Mouse (Mus musculus) CD4-positive, CD25-positive, alpha-beta regulatory T cell, adult 2 months (primary cell): ENCODE results near the gene Mmp25.

ENCODE experiments used
- DNase-seq: peaks from one replicate; pipeline ENCODE4 v3.0.0-alpha.2; 2012; ENCODE audit warnings: low read depth, low spot score

Gene Mmp25

GRCm38 (mm10) chr17:23664556-23665021 is 19.5 kb upstream of the Mmp25 start:
- DNase-seq: peak; percentile 67

- DNase-seq: peak; percentile 59
Measured at GRCm38 (mm10) chr17:23661526-23661925, 16.4 kb upstream of the Mmp25 start.

- DNase-seq: no peak
Measured at GRCm38 (mm10) chr17:23660876-23661200, 15.8 kb upstream of the Mmp25 start.

- peak; percentile 76 for DNase-seq
Measured at GRCm38 (mm10) chr17:23660117-23660875, 15.2 kb upstream of the Mmp25 start, which contains the start of gene Bicdl2. Gene Bicdl2 (plus strand): TSS chr17:23660506.

GRCm38 (mm10) chr17:23658450-23658849 is 13.4 kb upstream of the Mmp25 start:
- DNase-seq: no peak

- DNase-seq: no peak
Measured at GRCm38 (mm10) chr17:23654410-23654809, 9.3 kb upstream of the Mmp25 start.

GRCm38 (mm10) chr17:23654001-23654400 is 8.9 kb upstream of the Mmp25 start:
- DNase-seq: no peak

- no peak for DNase-seq
Measured at GRCm38 (mm10) chr17:23653324-23653723, 8.2 kb upstream of the Mmp25 start.

- DNase-seq: no peak
Measured at GRCm38 (mm10) chr17:23651363-23651762, 6.3 kb upstream of the Mmp25 start.

- DNase-seq: no peak
Measured at GRCm38 (mm10) chr17:23645894-23646293, 817 bp upstream of the Mmp25 start.

GRCm38 (mm10) chr17:23631241-23631640 is 13.8 kb downstream of the Mmp25 start:
- no peak for DNase-seq

GRCm38 (mm10) chr17:23630195-23631020 is 14.7 kb downstream of the Mmp25 start:
- DNase-seq: peak; percentile 90

GRCm38 (mm10) chr17:23627813-23628212 is 17.3 kb downstream of the Mmp25 start:
- no peak for DNase-seq

GRCm38 (mm10) chr17:23620351-23620750 is 24.7 kb downstream of the Mmp25 start:
- peak; percentile 83 for DNase-seq

GRCm38 (mm10) chr17:23617087-23617486 is 28.0 kb downstream of the Mmp25 start:
- DNase-seq: peak; percentile 67

- DNase-seq: peak; percentile 93
Measured at GRCm38 (mm10) chr17:23610361-23610800, 34.7 kb downstream of the Mmp25 start.

GRCm38 (mm10) chr17:23609612-23610011 is 35.5 kb downstream of the Mmp25 start:
- DNase-seq: no peak

- no peak for DNase-seq
Measured at GRCm38 (mm10) chr17:23605220-23605619, 39.9 kb downstream of the Mmp25 start.

- no peak for DNase-seq
Measured at GRCm38 (mm10) chr17:23604394-23604793, 40.7 kb downstream of the Mmp25 start.

GRCm38 (mm10) chr17:23603542-23603941 is 41.5 kb downstream of the Mmp25 start:
- peak; percentile 76 for DNase-seq

- no peak for DNase-seq
Measured at GRCm38 (mm10) chr17:23603077-23603476, 42.0 kb downstream of the Mmp25 start.

GRCm38 (mm10) chr17:23601836-23602585 is 43.1 kb downstream of the Mmp25 start:
- DNase-seq: no peak
